Mouse (Mus musculus) limb, embryonic 11.5 days (tissue): ENCODE results near the gene Fam229a. TPM values are rescaled to one million over a fixed set of nuclear protein-coding genes. Genes with fewer than 3 reads are reported as not detected.

Source experiments
- ATAC-seq: fragments of 200-750 bp; cut with Nextera tagmentation; 2 replicates; pipeline ENCODE4 v1.8.0; 2017; ENCODE audit warnings: low read depth; ENCODE audit not compliant: insufficient number of reproducible peaks, low FRiP score, low TSS enrichment
- DNase-seq: peaks from one replicate; pipeline ENCODE4 v3.0.0-alpha.2; 2015; ENCODE audit warnings: low spot score
- H3K27ac ChIP-seq: fragments of 300-500 bp; sonication (generic); replicated peaks from 2 replicates; pipeline ENCODE4 v1.5.1; 2014; ENCODE audit warnings: low read depth, mild to moderate bottlenecking, low read length
- H3K27me3 ChIP-seq: fragments of 300-500 bp; sonication (generic); 2 replicates; pipeline ENCODE4 v1.6.1; 2014; ENCODE audit warnings: mild to moderate bottlenecking, low read length, mixed read lengths; ENCODE audit not compliant: control insufficient read depth, insufficient read depth
- H3K36me3 ChIP-seq: fragments of 300-500 bp; sonication (generic); 2 replicates; pipeline ENCODE4 v1.6.1; 2014; ENCODE audit warnings: mild to moderate bottlenecking, low read length, moderate library complexity, mixed read lengths; ENCODE audit not compliant: control insufficient read depth, insufficient read depth
- H3K4me1 ChIP-seq: fragments of 300-500 bp; sonication (generic); 2 replicates; pipeline ENCODE4 v1.6.1; 2014; ENCODE audit warnings: low read length, mixed read lengths; ENCODE audit not compliant: control insufficient read depth, insufficient read depth
- H3K4me2 ChIP-seq: fragments of 300-500 bp; sonication (generic); 2 replicates; pipeline ENCODE4 v1.6.1; 2014; ENCODE audit warnings: low read depth, mild to moderate bottlenecking, moderate library complexity; ENCODE audit not compliant: severe bottlenecking
- H3K4me3 ChIP-seq: fragments of 300-500 bp; sonication (generic); 2 replicates; pipeline ENCODE4 v1.5.1; 2014; ENCODE audit warnings: low read depth, low read length
- H3K9ac ChIP-seq: fragments of 300-500 bp; sonication (generic); 2 replicates; pipeline ENCODE4 v1.6.1; 2014; ENCODE audit warnings: mild to moderate bottlenecking, low read length
- H3K9me3 ChIP-seq: fragments of 300-500 bp; sonication (generic); 2 replicates; pipeline ENCODE4 v1.6.1; 2016; ENCODE audit warnings: low read length; ENCODE audit not compliant: control insufficient read depth
- WGBS: fragments of 180-500 bp; shearing (Covaris S2); extraction: QIAGEN DNeasy Blood & Tissue Kit; methylation state at CpG from one replicate; pipeline ENCODE4 v1.1.7; 2014; 5-methylcytosine and 5-hydroxymethylcytosine counted together
- polyA plus RNA-seq: library from polyadenylated mRNA; unstranded; fragments of >200 nt; fragmentation: Nextera tagmentation; extraction: Ambion mirVana; gene quantifications from 2 replicates; pipeline ENCODE4 v1.2.1, GENCODE M21; 2014

Fam229a gene
- polyA plus RNA-seq, 1 experiment from 2014 or later, result not detected

- H3K9ac ChIP-seq, result no peak overlapping the region
- no peaks in the 10 kb centered on the region for H3K27me3 ChIP-seq
- no peaks in the 10 kb centered on the region for H3K36me3 ChIP-seq
- no peaks in the 10 kb centered on the region for H3K9me3 ChIP-seq
- H3K4me1 ChIP-seq, result no peaks in the 10 kb centered on the region; the same call in 1 of the 2 replicates
- no peak overlapping the region for H3K4me3 ChIP-seq
- no peak overlapping the region for H3K27ac ChIP-seq
- 73% methylated on average over 9 of the region's 9 CpGs for WGBS
- H3K4me2 ChIP-seq, result no peak overlapping the region
- no peak for ATAC-seq
- DNase-seq, result no peak
Observed at GRCm38 (mm10) chr4:129502327-129502888, 11.4 kb downstream of the Fam229a start.

GRCm38 (mm10) chr4:129502901-129503444 lies 12.0 kb downstream of the Fam229a start:
- WGBS, result 79% methylated on average over 11 of the region's 11 CpGs
- H3K9me3 ChIP-seq, result no peaks in the 10 kb centered on the region
- no peak overlapping the region for H3K4me3 ChIP-seq
- H3K27me3 ChIP-seq, result no peaks in the 10 kb centered on the region
- DNase-seq (no peak), ATAC-seq (no peak)
- H3K4me2 ChIP-seq, result no peak overlapping the region
- no peak overlapping the region for H3K9ac ChIP-seq
- no peaks in the 10 kb centered on the region; the same call in 1 of the 2 replicates for H3K4me1 ChIP-seq
- H3K27ac ChIP-seq, result no peak overlapping the region
- H3K36me3 ChIP-seq, result no peaks in the 10 kb centered on the region

- no peaks in the 10 kb centered on the region for H3K9me3 ChIP-seq
- no peaks in the 10 kb centered on the region for H3K4me1 ChIP-seq
- no peak overlapping the region for H3K4me3 ChIP-seq
- H3K9ac ChIP-seq, result no peak overlapping the region
- H3K27me3 ChIP-seq, result no peaks in the 10 kb centered on the region
- H3K36me3 ChIP-seq, result no peaks in the 10 kb centered on the region
- DNase-seq (no peak), ATAC-seq (no peak)
- 82% methylated on average over 3 of the region's 3 CpGs for WGBS
- no peak overlapping the region for H3K27ac ChIP-seq
- H3K4me2 ChIP-seq, result no peak overlapping the region
Observed at GRCm38 (mm10) chr4:129505511-129505910, 14.5 kb downstream of the Fam229a start.

GRCm38 (mm10) chr4:129507434-129508236 lies 16.6 kb downstream of the Fam229a start:
- ATAC-seq, result no peak
- H3K9ac ChIP-seq, result no peak overlapping the region
- H3K4me3 ChIP-seq, result no peak overlapping the region
- no peaks in the 10 kb centered on the region for H3K27me3 ChIP-seq
- H3K36me3 ChIP-seq, result no peaks in the 10 kb centered on the region
- DNase-seq, result no peak
- WGBS, result 60% methylated on average over 9 of the region's 10 CpGs
- peaks cover 10% of the 10 kb centered on the region; the same call in 1 of the 2 replicates for H3K4me1 ChIP-seq
- no peak overlapping the region for H3K27ac ChIP-seq
- H3K9me3 ChIP-seq, result no peaks in the 10 kb centered on the region
- H3K4me2 ChIP-seq, result no peak overlapping the region

GRCm38 (mm10) chr4:129508237-129508515 lies 17.2 kb downstream of the Fam229a start:
- 65% methylated on average over 3 of the region's 3 CpGs for WGBS
- no peak for DNase-seq

GRCm38 (mm10) chr4:129508834-129509600 lies 18.0 kb downstream of the Fam229a start:
- H3K9me3 ChIP-seq, result no peaks in the 10 kb centered on the region
- no peak overlapping the region for H3K4me2 ChIP-seq
- ATAC-seq (no peak), DNase-seq (no peak)
- H3K36me3 ChIP-seq, result no peaks in the 10 kb centered on the region
- no peaks in the 10 kb centered on the region for H3K27me3 ChIP-seq
- H3K4me1 ChIP-seq, result peaks cover 10% of the 10 kb centered on the region; the same call in 1 of the 2 replicates
- no peak overlapping the region for H3K4me3 ChIP-seq
- WGBS, result 64% methylated on average over 15 of the region's 15 CpGs
- no peak overlapping the region for H3K27ac ChIP-seq
- H3K9ac ChIP-seq, result no peak overlapping the region

More at GRCm38 (mm10) chr4:129508237-129508515, 17.2 kb downstream of the Fam229a start:
- Histone ChIP-seq H3K9me3 (no peaks in the 10 kb centered on the region), H3K4me3 (no peak overlapping the region), H3K4me2 (no peak overlapping the region), H3K9ac (no peak overlapping the region), H3K4me1 (peaks cover 10% of the 10 kb centered on the region; the same call in 1 of the 2 replicates), H3K36me3 (no peaks in the 10 kb centered on the region), H3K27ac (no peak overlapping the region), H3K27me3 (no peaks in the 10 kb centered on the region)
- ATAC-seq, result no peak

GRCm38 (mm10) chr4:129509650-129510049 lies 18.7 kb downstream of the Fam229a start:
- no peak for ATAC-seq
- H3K27me3 ChIP-seq, result no peaks in the 10 kb centered on the region
- WGBS, result 70% methylated on average over 3 of the region's 3 CpGs
- H3K4me1 ChIP-seq, result peaks cover 10% of the 10 kb centered on the region; the same call in 1 of the 2 replicates
- DNase-seq, result no peak
- H3K9me3 ChIP-seq, result no peaks in the 10 kb centered on the region
- no peak overlapping the region for H3K4me2 ChIP-seq
- no peak overlapping the region for H3K9ac ChIP-seq
- no peak overlapping the region for H3K4me3 ChIP-seq
- H3K27ac ChIP-seq, result no peak overlapping the region
- H3K36me3 ChIP-seq, result no peaks in the 10 kb centered on the region

- no peaks in the 10 kb centered on the region for H3K9me3 ChIP-seq
- no peak for ATAC-seq
- peak overlapping the region; percentile 30 for H3K27ac ChIP-seq
- H3K4me1 ChIP-seq, result peaks cover 10% of the 10 kb centered on the region; the same call in 1 of the 2 replicates
- H3K4me3 ChIP-seq, result no peak overlapping the region
- DNase-seq, result no peak
- no peaks in the 10 kb centered on the region for H3K36me3 ChIP-seq
- H3K27me3 ChIP-seq, result no peaks in the 10 kb centered on the region
- WGBS, result 62% methylated on average over 6 of the region's 6 CpGs
- H3K4me2 ChIP-seq, result no peak overlapping the region
- peak overlapping the region; percentile 17; the same call in 1 of the 2 replicates for H3K9ac ChIP-seq
Observed at GRCm38 (mm10) chr4:129510723-129511412, 19.9 kb downstream of the Fam229a start.
